Comparison of ENCODE assay signal across 16 mouse cellular contexts in the genomic region with DNA sequence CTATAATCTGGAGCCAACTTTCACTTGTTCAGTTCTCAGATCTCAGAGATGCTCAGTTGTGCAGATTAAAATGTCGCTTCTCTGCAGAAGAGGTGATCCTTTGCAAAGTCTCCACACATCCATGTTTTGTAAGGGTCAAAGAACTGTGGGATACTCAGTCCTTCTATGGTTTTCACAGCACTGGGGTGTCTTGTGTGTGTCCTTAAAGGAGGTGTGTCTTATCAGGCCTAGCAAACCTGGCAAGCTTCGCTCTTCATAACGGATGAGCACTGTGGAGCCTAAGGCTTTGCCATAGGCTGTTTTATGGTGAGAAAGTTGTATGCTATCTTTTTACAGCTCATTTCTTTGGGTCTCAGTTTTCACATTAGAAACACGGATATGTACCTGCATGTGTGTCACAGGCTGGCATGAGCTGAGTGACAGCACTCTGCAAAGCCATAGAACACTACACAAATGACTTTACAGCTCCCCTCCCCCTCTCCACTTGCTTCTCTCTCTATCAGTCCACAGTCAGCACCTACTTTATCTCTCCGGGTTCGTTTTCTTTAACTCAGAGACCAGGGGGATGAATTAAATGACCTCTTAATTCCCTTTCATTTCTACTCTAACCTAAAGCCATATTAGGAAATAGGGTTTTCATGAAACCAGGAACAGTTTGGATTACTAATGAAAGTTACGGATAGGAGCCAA. TPM values are rescaled to one million over a fixed set of nuclear protein-coding genes. Genes with fewer than 3 reads are reported as not detected.
DNase-seq lines count a peak whose midpoint lies in the region; ATAC-seq and TF ChIP-seq lines count a peak whose summit lies in the region.
"Had no signal": no experiment of that assay in that cellular context is flagged by ENCODE, and none has a peak within 500 bp of the region (broad histone marks: within the 10 kb centered on the region; RNA-seq: fewer than 3 reads in every experiment).

No protein-coding gene starts in this region.

- no peaks in the 10 kb centered on the region for H3K9me3 ChIP-seq in heart, embryonic 11.5 days (replicated peaks; ENCODE audit: control insufficient read depth, low read length)
- H3K9me3 ChIP-seq in stomach, embryonic 14.5 days (ENCODE audit: control insufficient read depth, low read depth, low read length) = no peaks in the 10 kb centered on the region
- no peaks in the 10 kb centered on the region for H3K9me3 ChIP-seq in stomach, postnatal 0 days (ENCODE audit: control insufficient read depth, low read length)
- H3K9me3 ChIP-seq in liver, embryonic 11.5 days (ENCODE audit: control insufficient read depth, low read length) = no peaks in the 10 kb centered on the region
- H3K9me3 ChIP-seq in stomach, embryonic 15.5 days = no peaks in the 10 kb centered on the region
- H3K9me3 ChIP-seq in kidney, embryonic 14.5 days (ENCODE audit: control insufficient read depth, low read length) = no peaks in the 10 kb centered on the region
- H3K9me3 ChIP-seq: forebrain, embryonic 13.5 days; midbrain, embryonic 15.5 days had no signal

- no peak for TF ChIP-seq EP300 in stomach, postnatal 0 days (optimal IDR thresholded peaks at IDR 0.05)

- H3K4me3 ChIP-seq in heart, embryonic 11.5 days (ENCODE audit: low read depth, low read length) = no peak overlapping the region
- no peak overlapping the region for H3K4me3 ChIP-seq in stomach, embryonic 14.5 days (ENCODE audit: low read depth, low read length)
- H3K4me3 ChIP-seq in stomach, postnatal 0 days (ENCODE audit: low read depth, low read length) = no peak overlapping the region
- H3K4me3 ChIP-seq in liver, embryonic 11.5 days (ENCODE audit: low read depth, low read length) = no peak overlapping the region
- H3K4me3 ChIP-seq in stomach, embryonic 15.5 days (replicated peaks) = no peak overlapping the region
- no peak overlapping the region for H3K4me3 ChIP-seq in kidney, embryonic 14.5 days (ENCODE audit: low read length)
- H3K4me3 ChIP-seq: forebrain, embryonic 13.5 days; midbrain, embryonic 15.5 days had no signal

- H3K36me3 ChIP-seq in heart, embryonic 11.5 days (ENCODE audit: control insufficient read depth, insufficient read depth, low read length) = no peaks in the 10 kb centered on the region
- no peaks in the 10 kb centered on the region for H3K36me3 ChIP-seq in stomach, embryonic 14.5 days (ENCODE audit: control insufficient read depth, insufficient read depth, low read length)
- no peaks in the 10 kb centered on the region for H3K36me3 ChIP-seq in stomach, postnatal 0 days (ENCODE audit: control insufficient read depth, insufficient read depth, low read length)
- H3K36me3 ChIP-seq in liver, embryonic 11.5 days (ENCODE audit: control insufficient read depth, insufficient read depth, low read length) = no peaks in the 10 kb centered on the region
- no peaks in the 10 kb centered on the region for H3K36me3 ChIP-seq in stomach, embryonic 15.5 days
- no peaks in the 10 kb centered on the region for H3K36me3 ChIP-seq in kidney, embryonic 14.5 days (ENCODE audit: control insufficient read depth, insufficient read depth, low read length)
- H3K36me3 ChIP-seq: midbrain, embryonic 15.5 days had no signal

- ATAC-seq in heart, embryonic 11.5 days (replicated peaks; ENCODE audit: insufficient number of reproducible peaks, low FRiP score, low TSS enrichment) = no peak
- ATAC-seq in stomach, embryonic 14.5 days (ENCODE audit: insufficient number of reproducible peaks, insufficient read depth, low FRiP score, low read depth) = no peak
- no peak for ATAC-seq in stomach, postnatal 0 days (ENCODE audit: low FRiP score, low TSS enrichment)
- peak; percentile 89 for ATAC-seq in liver, embryonic 11.5 days (replicated peaks; ENCODE audit: low FRiP score)
- ATAC-seq in stomach, embryonic 15.5 days (ENCODE audit: insufficient read depth, low FRiP score, low read depth) = peak; percentile 87; the same call in 1 of the 2 replicates
- no peak for ATAC-seq in kidney, embryonic 14.5 days (ENCODE audit: low FRiP score, low TSS enrichment)
- ATAC-seq: forebrain, embryonic 13.5 days; hindbrain, postnatal 0 days; midbrain, embryonic 15.5 days had no signal

- 36% methylated on average over 7 of the region's 7 CpGs for WGBS in heart, embryonic 11.5 days (ENCODE audit: insufficient replicate concordance)
- WGBS in stomach, embryonic 14.5 days = 46% methylated on average over 7 of the region's 7 CpGs
- WGBS in stomach, postnatal 0 days = 53% methylated on average over 7 of the region's 7 CpGs
- 40% methylated on average over 7 of the region's 7 CpGs for WGBS in liver, embryonic 11.5 days
- WGBS in stomach, embryonic 15.5 days = 58% methylated on average over 7 of the region's 7 CpGs
- WGBS in kidney, embryonic 14.5 days = 60% methylated on average over 7 of the region's 7 CpGs

- H3K4me1 ChIP-seq in heart, embryonic 11.5 days (ENCODE audit: control insufficient read depth, insufficient read depth, low read length) = peaks cover 23% of the 10 kb centered on the region
- H3K4me1 ChIP-seq in stomach, embryonic 14.5 days (ENCODE audit: control insufficient read depth, insufficient read depth, low read length) = peaks cover 15% of the 10 kb centered on the region
- no peaks in the 10 kb centered on the region for H3K4me1 ChIP-seq in stomach, postnatal 0 days (replicated peaks; ENCODE audit: control insufficient read depth, insufficient read depth)
- H3K4me1 ChIP-seq in liver, embryonic 11.5 days (replicated peaks; ENCODE audit: control insufficient read depth, insufficient read depth, low read length) = peaks cover 72% of the 10 kb centered on the region
- 0 out of 2 replicates have a peak, but pooled peaks cover 6% of the 10 kb centered on the region for H3K4me1 ChIP-seq in stomach, embryonic 15.5 days
- no peaks in the 10 kb centered on the region for H3K4me1 ChIP-seq in kidney, embryonic 14.5 days (ENCODE audit: control insufficient read depth, insufficient read depth, low read length)
- H3K4me1 ChIP-seq: forebrain, embryonic 13.5 days; midbrain, embryonic 15.5 days had no signal

- 0 out of 2 replicates have a peak overlapping the region, but pooled peaks have one; percentile 24 for H3K9ac ChIP-seq in heart, embryonic 11.5 days (ENCODE audit: low read depth, low read length)
- no peak overlapping the region for H3K9ac ChIP-seq in stomach, embryonic 14.5 days (replicated peaks; ENCODE audit: low read depth, low read length)
- no peak overlapping the region for H3K9ac ChIP-seq in stomach, postnatal 0 days (ENCODE audit: low read length)
- peak overlapping the region; percentile 47 for H3K9ac ChIP-seq in liver, embryonic 11.5 days (ENCODE audit: low read depth, low read length)
- H3K9ac ChIP-seq in stomach, embryonic 15.5 days = no peak overlapping the region
- no peak overlapping the region for H3K9ac ChIP-seq in kidney, embryonic 14.5 days (ENCODE audit: low read depth, low read length)
- H3K9ac ChIP-seq: forebrain, embryonic 13.5 days; lung, embryonic 14.5 days; midbrain, embryonic 15.5 days had no signal

- no peak overlapping the region for H3K27ac ChIP-seq in heart, embryonic 11.5 days (ENCODE audit: low read depth, low read length)
- H3K27ac ChIP-seq in stomach, embryonic 14.5 days (ENCODE audit: low read length) = 0 out of 2 replicates have a peak overlapping the region, but pooled peaks have one; percentile 2
- no peak overlapping the region for H3K27ac ChIP-seq in stomach, postnatal 0 days (replicated peaks)
- H3K27ac ChIP-seq in liver, embryonic 11.5 days (ENCODE audit: low read depth, low read length) = peak overlapping the region; percentile 86
- H3K27ac ChIP-seq in stomach, embryonic 15.5 days = no peak overlapping the region
- no peak overlapping the region for H3K27ac ChIP-seq in kidney, embryonic 14.5 days (ENCODE audit: low read depth, low read length)
- H3K27ac ChIP-seq: forebrain, embryonic 13.5 days; hindbrain, postnatal 0 days; macrophage; midbrain, embryonic 15.5 days had no signal

- intact Hi-C loops in heart, postnatal 36 days (cut with DNase I) = no loop called here

- DNase-seq in heart, postnatal 36 days = no peak
- DNase-seq in stomach, postnatal 0 days (ENCODE audit: low spot score) = no peak
- DNase-seq in liver, embryonic 11.5 days (ENCODE audit: low spot score) = no peak
- no peak for DNase-seq in layer of hippocampus, adult 11-12 months (ENCODE audit: low spot score)
- DNase-seq: cerebellum, adult 18-20 months; lung, embryonic 14.5 days; right cerebral cortex, postnatal 25 days; thymus, adult 2 months had no signal

- peak overlapping the region; percentile 34 for H3K4me2 ChIP-seq in heart, embryonic 11.5 days
- no peak overlapping the region for H3K4me2 ChIP-seq in stomach, embryonic 14.5 days (replicated peaks; ENCODE audit: low read depth, low read length)
- no peak overlapping the region for H3K4me2 ChIP-seq in stomach, postnatal 0 days (replicated peaks; ENCODE audit: low read depth)
- H3K4me2 ChIP-seq in liver, embryonic 11.5 days = peak overlapping the region; percentile 52
- no peak overlapping the region for H3K4me2 ChIP-seq in stomach, embryonic 15.5 days
- no peak overlapping the region for H3K4me2 ChIP-seq in kidney, embryonic 14.5 days (replicated peaks; ENCODE audit: low read depth, low read length)
- H3K4me2 ChIP-seq: forebrain, embryonic 13.5 days; lung, embryonic 14.5 days; midbrain, embryonic 15.5 days had no signal

- H3K27me3 ChIP-seq in heart, embryonic 11.5 days (ENCODE audit: control insufficient read depth, insufficient read depth, low read length) = no peaks in the 10 kb centered on the region
- no peaks in the 10 kb centered on the region for H3K27me3 ChIP-seq in stomach, embryonic 14.5 days (ENCODE audit: control insufficient read depth, insufficient read depth, low read length)
- no peaks in the 10 kb centered on the region for H3K27me3 ChIP-seq in stomach, postnatal 0 days (ENCODE audit: control insufficient read depth, insufficient read depth, low read length)
- no peaks in the 10 kb centered on the region for H3K27me3 ChIP-seq in liver, embryonic 11.5 days (replicated peaks; ENCODE audit: control insufficient read depth, insufficient read depth, low read length)
- no peaks in the 10 kb centered on the region for H3K27me3 ChIP-seq in stomach, embryonic 15.5 days (replicated peaks)
- no peaks in the 10 kb centered on the region for H3K27me3 ChIP-seq in kidney, embryonic 14.5 days (ENCODE audit: control insufficient read depth, insufficient read depth, low read length)
- H3K27me3 ChIP-seq: forebrain, embryonic 13.5 days; midbrain, embryonic 15.5 days had no signal

- no peak for TF ChIP-seq CTCF in stomach, postnatal 0 days (IDR thresholded peaks at IDR 0.05; ENCODE audit: low read depth)

RNA-seq across cellular contexts. Expression of gene Picalm, which starts 49.8 kb away (rescaled TPM):
- 36.1 and 43.7 TPM in 2 replicates for polyA plus RNA-seq in heart, embryonic 11.5 days (2014; fragmentation: Nextera tagmentation; extraction: Ambion mirVana)
- total RNA-seq in heart, postnatal 36 days (2021) = 100 to 1,000 TPM; 113 to 122 TPM
- polyA plus RNA-seq in stomach, embryonic 14.5 days (2014; fragmentation: Nextera tagmentation; extraction: Ambion mirVana) = 74.5 and 77.1 TPM in 2 replicates
- polyA plus RNA-seq in stomach, postnatal 0 days (2015; fragmentation: Nextera tagmentation; extraction: Ambion mirVana) = 25.1 and 25.3 TPM in 2 replicates
- polyA plus RNA-seq in liver, embryonic 11.5 days (2014; fragmentation: Nextera tagmentation; extraction: Ambion mirVana) = 62.6 and 65.9 TPM in 2 replicates
- 41.2 and 44.5 TPM in 2 replicates for polyA plus RNA-seq in stomach, embryonic 15.5 days (2015; fragmentation: Nextera tagmentation; extraction: Ambion mirVana)
- 47.9 and 52.1 TPM in 2 replicates for polyA plus RNA-seq in kidney, embryonic 14.5 days (2014; fragmentation: Nextera tagmentation; extraction: Ambion mirVana)

Comparison
In these comparisons a context has a peak if more than half of its experiments do, and no peak if none do; other contexts are left out.
1. ATAC-seq: peak in liver, embryonic 11.5 days (single experiment) and stomach, embryonic 15.5 days (single experiment); none in heart, embryonic 11.5 days (single experiment), stomach, embryonic 14.5 days (single experiment), stomach, postnatal 0 days (single experiment) and kidney, embryonic 14.5 days (single experiment).
2. H3K27ac ChIP-seq: peak in stomach, embryonic 14.5 days (single experiment) and liver, embryonic 11.5 days (single experiment); none in heart, embryonic 11.5 days (single experiment), stomach, postnatal 0 days (single experiment), stomach, embryonic 15.5 days (single experiment) and kidney, embryonic 14.5 days (single experiment).
3. H3K4me2 ChIP-seq: peak in heart, embryonic 11.5 days (single experiment) and liver, embryonic 11.5 days (single experiment); none in stomach, embryonic 14.5 days (single experiment), stomach, postnatal 0 days (single experiment), stomach, embryonic 15.5 days (single experiment) and kidney, embryonic 14.5 days (single experiment).
4. H3K9ac ChIP-seq: peak in heart, embryonic 11.5 days (single experiment) and liver, embryonic 11.5 days (single experiment); none in stomach, embryonic 14.5 days (single experiment), stomach, postnatal 0 days (single experiment), stomach, embryonic 15.5 days (single experiment) and kidney, embryonic 14.5 days (single experiment).